Comparison of ENCODE assay signal across 8 mouse cellular contexts in the genomic region with DNA sequence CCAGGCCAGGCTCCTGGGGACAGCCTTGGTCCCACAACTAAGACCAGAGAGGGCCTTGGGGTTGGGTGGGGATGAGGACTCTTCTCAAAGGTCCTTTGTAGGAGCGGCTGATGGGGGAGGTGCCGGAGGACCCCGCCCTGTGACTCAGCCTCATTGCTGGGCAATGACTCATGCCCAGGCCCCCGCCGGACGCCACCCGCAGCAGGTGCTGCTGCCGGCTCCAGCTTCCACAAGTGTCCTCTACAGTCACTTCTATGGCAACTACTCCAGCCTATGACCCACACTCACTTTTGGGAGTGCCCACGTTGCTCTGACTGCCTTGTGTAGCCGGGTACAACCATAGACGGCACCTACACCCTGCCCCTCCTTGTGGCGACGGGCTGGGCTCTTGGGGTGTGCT. TPM values are rescaled to one million over a fixed set of nuclear protein-coding genes. Genes with fewer than 3 reads are reported as not detected.
DNase-seq lines count a peak whose midpoint lies in the region; ATAC-seq and TF ChIP-seq lines count a peak whose summit lies in the region.

No protein-coding gene starts in this region.

- H3K4me1 ChIP-seq in cortical plate, adult 2 months (ENCODE audit: control insufficient read depth, insufficient read depth, low read length): no peaks in the 10 kb centered on the region
- H3K4me1 ChIP-seq in kidney, adult 2 months (ENCODE audit: control insufficient read depth, insufficient read depth, low read length): no peaks in the 10 kb centered on the region
- peaks cover 34% of the 10 kb centered on the region for H3K4me1 ChIP-seq in lung, embryonic 16.5 days (replicated peaks; ENCODE audit: control insufficient read depth, insufficient read depth, low read length)
- peaks cover 17% of the 10 kb centered on the region for H3K4me1 ChIP-seq in olfactory bulb, adult 2 months (ENCODE audit: control insufficient read depth, insufficient read depth, low read length)

- 37% methylated on average over 13 of the region's 13 CpGs for WGBS in kidney, adult 2 months
- WGBS in lung, embryonic 16.5 days: 23% methylated on average over 13 of the region's 13 CpGs
- WGBS in olfactory bulb, adult 2 months: 34% methylated on average over 13 of the region's 13 CpGs

- no peaks in the 10 kb centered on the region for H3K27me3 ChIP-seq in kidney, adult 2 months (replicated peaks; ENCODE audit: control insufficient read depth, insufficient read depth, low read length)
- H3K27me3 ChIP-seq in lung, embryonic 16.5 days (ENCODE audit: control insufficient read depth, insufficient read depth, low read depth, low read length): no peaks in the 10 kb centered on the region

- H3K4me3 ChIP-seq in cortical plate, adult 2 months (ENCODE audit: insufficient read depth, low read length): no peak overlapping the region
- H3K4me3 ChIP-seq in kidney, adult 2 months (ENCODE audit: insufficient read depth, low read depth, low read length): peak overlapping the region; percentile 36
- peak overlapping the region; percentile 36 for H3K4me3 ChIP-seq in lung, embryonic 16.5 days (ENCODE audit: low read length)
- no peak overlapping the region for H3K4me3 ChIP-seq in olfactory bulb, adult 2 months (ENCODE audit: insufficient read depth, low read depth, low read length)

- peak overlapping the region; percentile 56 for H3K4me2 ChIP-seq in lung, embryonic 16.5 days (ENCODE audit: low read depth, low read length)

- H3K27ac ChIP-seq in cortical plate, adult 2 months (ENCODE audit: insufficient read depth, low read length): peak overlapping the region; percentile 96
- peak overlapping the region; percentile 90 for H3K27ac ChIP-seq in kidney, adult 2 months (ENCODE audit: insufficient read depth, low read depth, low read length)
- H3K27ac ChIP-seq in lung, embryonic 16.5 days (ENCODE audit: low read length): peak overlapping the region; percentile 98
- H3K27ac ChIP-seq in olfactory bulb, adult 2 months (ENCODE audit: insufficient read depth, low read depth, low read length): 0 out of 2 replicates have a peak overlapping the region, but pooled peaks have one; percentile 10

- peak; percentile 60 for DNase-seq in retina, postnatal 1 day
- no peak for DNase-seq in retina, embryonic 14.5 days (ENCODE audit: low spot score)
- DNase-seq in heart, adult 9 months (ENCODE audit: low spot score in 2 of 2): peak; percentile 87 to 90
- peak; percentile 78 for DNase-seq in kidney, adult 2 months
- DNase-seq in right cerebral cortex, adult 2 months (ENCODE audit: low spot score in 2 of 2): no peak

- no peak for TF ChIP-seq POLR2A in cortical plate, adult 2 months (IDR thresholded peaks at IDR 0.05; ENCODE audit: extremely low read depth, insufficient read depth, low read length)
- peak; percentile 3 for TF ChIP-seq POLR2A in kidney, adult 2 months (IDR thresholded peaks at IDR 0.05; ENCODE audit: low read depth, low read length)
- no peak for TF ChIP-seq POLR2A in olfactory bulb, adult 2 months (IDR thresholded peaks at IDR 0.05; ENCODE audit: insufficient read depth, low read depth, low read length)

- ATAC-seq in lung, embryonic 16.5 days (ENCODE audit: low read depth): peak; percentile 86

- no peaks in the 10 kb centered on the region for H3K36me3 ChIP-seq in kidney, adult 2 months (ENCODE audit: control insufficient read depth, insufficient read depth, low read length)
- no peaks in the 10 kb centered on the region for H3K36me3 ChIP-seq in lung, embryonic 16.5 days (ENCODE audit: control insufficient read depth, insufficient read depth, low read length)

- H3K9ac ChIP-seq in lung, embryonic 16.5 days (ENCODE audit: low read length): peak overlapping the region; percentile 60

- no peaks in the 10 kb centered on the region for H3K9me3 ChIP-seq in lung, embryonic 16.5 days (ENCODE audit: control insufficient read depth, low read length)

- no peak for TF ChIP-seq CTCF in cortical plate, adult 2 months (IDR thresholded peaks at IDR 0.05; ENCODE audit: extremely low read depth, insufficient read depth, low read length)
- TF ChIP-seq CTCF in kidney, adult 2 months (conservative IDR thresholded peaks at IDR 0.05; ENCODE audit: insufficient read depth, insufficient read length, low read depth, low read length): no peak
- no peak for TF ChIP-seq CTCF in olfactory bulb, adult 2 months (IDR thresholded peaks at IDR 0.05; ENCODE audit: insufficient read depth, low read depth, low read length)

RNA-seq across cellular contexts. Expression of a gene that starts 7.0 kb away (rescaled TPM):
- polyA plus RNA-seq in cortical plate, adult 2 months (2012; rRNA removed): 1.8 and 3.6 TPM in 2 replicates
- 0.99 and 1.4 TPM in 2 replicates for polyA plus RNA-seq in kidney, adult 2 months (2012; rRNA removed)
- 1.2 and 3.5 TPM in 2 replicates for polyA plus RNA-seq in lung, embryonic 16.5 days (2015; fragmentation: Nextera tagmentation; extraction: Ambion mirVana)
- not detected in 2 replicates for polyA plus RNA-seq in olfactory bulb, adult 2 months (2012; ENCODE audit: insufficient read depth, insufficient read length, low replicate concordance, missing spikeins)

RNA-seq across cellular contexts. Expression of a gene that starts 44.2 kb away (rescaled TPM):
- polyA plus RNA-seq in cortical plate, adult 2 months (2012; rRNA removed): 2.7 and 3.0 TPM in 2 replicates
- 0.63 and 0.92 TPM in 2 replicates for polyA plus RNA-seq in kidney, adult 2 months (2012; rRNA removed)
- 1.5 and 2.0 TPM in 2 replicates for polyA plus RNA-seq in lung, embryonic 16.5 days (2015; fragmentation: Nextera tagmentation; extraction: Ambion mirVana)
- polyA plus RNA-seq in olfactory bulb, adult 2 months (2012; ENCODE audit: insufficient read depth, insufficient read length, low replicate concordance, missing spikeins): not detected in 2 replicates

RNA-seq across cellular contexts. Expression of a gene that starts 44.3 kb away (rescaled TPM):
- 38.0 and 42.3 TPM in 2 replicates for polyA plus RNA-seq in cortical plate, adult 2 months (2012; rRNA removed)
- 24.1 and 26.0 TPM in 2 replicates for polyA plus RNA-seq in kidney, adult 2 months (2012; rRNA removed)
- polyA plus RNA-seq in lung, embryonic 16.5 days (2015; fragmentation: Nextera tagmentation; extraction: Ambion mirVana): 24.2 and 25.9 TPM in 2 replicates
- not detected in 2 replicates for polyA plus RNA-seq in olfactory bulb, adult 2 months (2012; ENCODE audit: insufficient read depth, insufficient read length, low replicate concordance, missing spikeins)

RNA-seq across cellular contexts. Expression of a gene that starts 44.8 kb away (rescaled TPM):
- polyA plus RNA-seq in cortical plate, adult 2 months (2012; rRNA removed): 12.2 and 13.6 TPM in 2 replicates
- 9.2 and 10.0 TPM in 2 replicates for polyA plus RNA-seq in kidney, adult 2 months (2012; rRNA removed)
- 14.4 and 14.6 TPM in 2 replicates for polyA plus RNA-seq in lung, embryonic 16.5 days (2015; fragmentation: Nextera tagmentation; extraction: Ambion mirVana)
- polyA plus RNA-seq in olfactory bulb, adult 2 months (2012; ENCODE audit: insufficient read depth, insufficient read length, low replicate concordance, missing spikeins): 65.7 TPM in 1 of 2 replicates, not detected in the other

RNA-seq across cellular contexts. Expression of a gene that starts 57.5 kb away (rescaled TPM):
- 202 and 213 TPM in 2 replicates for polyA plus RNA-seq in cortical plate, adult 2 months (2012; rRNA removed)
- polyA plus RNA-seq in kidney, adult 2 months (2012; rRNA removed): 216 and 246 TPM in 2 replicates
- 333 and 350 TPM in 2 replicates for polyA plus RNA-seq in lung, embryonic 16.5 days (2015; fragmentation: Nextera tagmentation; extraction: Ambion mirVana)
- polyA plus RNA-seq in olfactory bulb, adult 2 months (2012; ENCODE audit: insufficient read depth, insufficient read length, low replicate concordance, missing spikeins): not detected in 2 replicates

Comparison
In these comparisons a context has a peak if more than half of its experiments do, and no peak if none do; other contexts are left out.
1. DNase-seq: peak in retina, postnatal 1 day (single experiment), heart, adult 9 months (2 of 2) and kidney, adult 2 months (single experiment); none in retina, embryonic 14.5 days (single experiment) and right cerebral cortex, adult 2 months (0 of 2).
2. H3K27ac ChIP-seq: peak in every context shown above with its lines; median percentile 98 in lung, embryonic 16.5 days; 96 in cortical plate, adult 2 months; 90 in kidney, adult 2 months; 10 in olfactory bulb, adult 2 months.
3. H3K4me3 ChIP-seq: peak in kidney, adult 2 months (single experiment) and lung, embryonic 16.5 days (single experiment); none in cortical plate, adult 2 months (single experiment) and olfactory bulb, adult 2 months (single experiment).